Mouse (Mus musculus) myocyte (in vitro differentiated cells): ENCODE results near the gene Usp34. TPM values are rescaled to one million over a fixed set of nuclear protein-coding genes. Genes with fewer than 3 reads are reported as not detected.
A peak's percentile ranks its signal among the peaks of the same experiment; 100 is the strongest.

Source experiments
- H3K27me3 ChIP-seq: one replicate; pipeline ENCODE4 v1.6.1; 2011; ENCODE audit not compliant: control insufficient read depth, insufficient read depth, insufficient read length
- H3K36me3 ChIP-seq: one replicate; pipeline ENCODE4 v1.6.1; 2011; ENCODE audit not compliant: control insufficient read depth, insufficient read depth
- H3K4me2 ChIP-seq: one replicate; pipeline ENCODE4 v1.6.1; 2011; ENCODE audit warnings: low read depth, control low read depth
- H3K4me3 ChIP-seq: one replicate; pipeline ENCODE4 v1.5.1; 2011; ENCODE audit warnings: mild to moderate bottlenecking, control low read depth, moderate library complexity
- H3K79me2 ChIP-seq: one replicate; pipeline ENCODE4 v1.6.1; 2011; ENCODE audit not compliant: control insufficient read depth, insufficient read depth
- H3ac ChIP-seq: one replicate; pipeline ENCODE4 v1.6.1; 2011; ENCODE audit not compliant: control insufficient read depth, insufficient read length
- CEBPB ChIP-seq: IDR thresholded peaks from 2 replicates; pipeline ENCODE4 v1.6.1; 2011; ENCODE audit warnings: mild to moderate bottlenecking, moderate library complexity; ENCODE audit not compliant: poor library complexity, insufficient read depth, severe bottlenecking
- E2F4 ChIP-seq: IDR thresholded peaks from one replicate; pipeline ENCODE4 v1.6.1; 2011; ENCODE audit warnings: mild to moderate bottlenecking, control low read depth, moderate library complexity; ENCODE audit not compliant: insufficient read depth
- MAX ChIP-seq: IDR thresholded peaks from one replicate; pipeline ENCODE4 v1.6.1; 2011; ENCODE audit warnings: low read depth, mild to moderate bottlenecking, control low read depth
- MYOD1 ChIP-seq, 3 experiments: IDR thresholded peaks; one replicate each; pipeline ENCODE4 v1.6.1; 2011; ENCODE audit warnings: control low read depth in 2 of 3, low read depth in 2 of 3, mild to moderate bottlenecking in 2 of 3, moderate library complexity in 1 of 3; ENCODE audit not compliant: insufficient read length in 2 of 3, control insufficient read depth in 1 of 3
- MYOG ChIP-seq, 3 experiments: IDR thresholded peaks; one replicate each; pipeline ENCODE4 v1.6.1; 2011; ENCODE audit warnings: control low read depth in 2 of 3, low read depth in 2 of 3, mild to moderate bottlenecking in 2 of 3; ENCODE audit not compliant: insufficient read length in 2 of 3, control insufficient read depth in 1 of 3, insufficient read depth in 1 of 3
- POLR2A ChIP-seq: IDR thresholded peaks from one replicate; pipeline ENCODE4 v1.6.1; 2011; ENCODE audit warnings: low read depth, mild to moderate bottlenecking, control low read depth, moderate library complexity; ENCODE audit not compliant: insufficient read length
- POLR2AphosphoS2 ChIP-seq: IDR thresholded peaks from one replicate; pipeline ENCODE4 v1.6.1; 2011; ENCODE audit warnings: low read depth, control low read depth; ENCODE audit not compliant: insufficient read length
- REST ChIP-seq: IDR thresholded peaks from one replicate; pipeline ENCODE4 v1.6.1; 2011; ENCODE audit warnings: mild to moderate bottlenecking, control low read depth, moderate library complexity; ENCODE audit not compliant: insufficient read depth, insufficient read length
- SRF ChIP-seq: IDR thresholded peaks from one replicate; pipeline ENCODE4 v1.6.1; 2011; ENCODE audit warnings: low read depth; ENCODE audit not compliant: control insufficient read depth, insufficient read length
- TCF12 ChIP-seq: IDR thresholded peaks from one replicate; pipeline ENCODE4 v1.6.1; 2011; ENCODE audit warnings: mild to moderate bottlenecking, control low read depth; ENCODE audit not compliant: poor library complexity, insufficient read depth, severe bottlenecking
- TCF3 ChIP-seq: IDR thresholded peaks from one replicate; pipeline ENCODE4 v1.6.1; 2011; ENCODE audit warnings: low read depth, control low read depth; ENCODE audit not compliant: insufficient read length
- USF1 ChIP-seq: IDR thresholded peaks from one replicate; pipeline ENCODE4 v1.6.1; 2011; ENCODE audit warnings: low read depth, mild to moderate bottlenecking, control low read depth, moderate library complexity
- polyA plus RNA-seq: library from polyadenylated mRNA; unstranded; fragments of >200 nt; fragmentation: generic; extraction: Trizol; gene quantifications from one replicate; pipeline ENCODE4 v1.2.1, GENCODE M21; 2012; ENCODE audit warnings: missing spikeins

Usp34 gene
- polyA plus RNA-seq, 1 experiment: 7.2 TPM

DNA sequence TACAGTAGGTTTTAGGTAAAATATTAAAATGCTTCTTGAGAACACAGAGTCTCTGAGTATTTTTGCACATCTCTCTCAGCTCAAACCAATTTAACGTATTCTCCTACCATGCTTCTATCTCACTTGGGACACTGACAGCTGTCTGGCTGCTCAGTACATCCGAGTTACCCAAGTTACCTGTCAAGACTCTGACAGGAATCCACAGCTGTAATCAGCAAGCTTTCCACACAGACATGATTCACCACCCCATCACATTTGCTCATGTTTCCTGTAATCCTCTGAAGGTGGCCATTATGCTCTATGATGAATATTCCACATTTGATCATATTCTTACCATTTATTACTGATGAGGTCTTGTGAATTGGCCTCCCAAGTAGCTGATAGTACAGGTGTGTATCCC, 208.6 kb downstream of the Usp34 start:
- peak overlapping the region; percentile 37 for H3K4me2 ChIP-seq
- no peak overlapping the region for H3K4me3 ChIP-seq
- no peaks in the 10 kb centered on the region for H3K79me2 ChIP-seq
- H3ac ChIP-seq: no peak overlapping the region
- H3K36me3 ChIP-seq: no peaks in the 10 kb centered on the region
- TF ChIP-seq REST (no peak), MYOG (IDR thresholded peaks at IDR 0.05; ENCODE audit: control insufficient read depth in 1 of 3, insufficient read depth in 1 of 3, insufficient read length in 2 of 3, low read depth in 2 of 3) (peak in 1 of 3 experiments; percentile 8), MYOD1 (IDR thresholded peaks at IDR 0.05; ENCODE audit: control insufficient read depth in 1 of 3, insufficient read length in 2 of 3, low read depth in 2 of 3) (peak in 2 of 3 experiments; percentile 96), CEBPB (0 out of 2 replicates have a peak, but pooled peaks have one; percentile 22)
- no peaks in the 10 kb centered on the region for H3K27me3 ChIP-seq

DNA sequence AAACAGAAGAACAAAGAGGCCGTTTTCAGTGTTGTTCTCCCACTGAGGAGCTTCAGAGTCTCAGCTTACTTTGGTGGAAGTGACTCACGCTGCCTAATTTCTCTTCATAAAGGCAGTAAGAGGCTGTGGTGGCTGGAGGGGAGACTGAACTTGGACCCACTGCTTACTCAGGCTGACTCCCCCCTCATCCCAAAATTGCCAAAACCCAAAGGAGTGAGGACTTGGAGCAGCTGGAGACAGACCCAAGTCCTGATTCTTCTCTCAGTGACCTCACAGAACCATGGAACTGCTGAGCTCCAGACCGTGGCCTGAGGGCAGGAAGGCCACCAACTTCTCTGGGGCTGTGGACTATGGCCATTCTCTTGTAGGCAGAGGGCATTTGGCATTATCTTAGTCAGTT, 212.3 kb downstream of the Usp34 start:
- Histone ChIP-seq H3K36me3 (no peaks in the 10 kb centered on the region), H3K79me2 (no peaks in the 10 kb centered on the region)

DNA sequence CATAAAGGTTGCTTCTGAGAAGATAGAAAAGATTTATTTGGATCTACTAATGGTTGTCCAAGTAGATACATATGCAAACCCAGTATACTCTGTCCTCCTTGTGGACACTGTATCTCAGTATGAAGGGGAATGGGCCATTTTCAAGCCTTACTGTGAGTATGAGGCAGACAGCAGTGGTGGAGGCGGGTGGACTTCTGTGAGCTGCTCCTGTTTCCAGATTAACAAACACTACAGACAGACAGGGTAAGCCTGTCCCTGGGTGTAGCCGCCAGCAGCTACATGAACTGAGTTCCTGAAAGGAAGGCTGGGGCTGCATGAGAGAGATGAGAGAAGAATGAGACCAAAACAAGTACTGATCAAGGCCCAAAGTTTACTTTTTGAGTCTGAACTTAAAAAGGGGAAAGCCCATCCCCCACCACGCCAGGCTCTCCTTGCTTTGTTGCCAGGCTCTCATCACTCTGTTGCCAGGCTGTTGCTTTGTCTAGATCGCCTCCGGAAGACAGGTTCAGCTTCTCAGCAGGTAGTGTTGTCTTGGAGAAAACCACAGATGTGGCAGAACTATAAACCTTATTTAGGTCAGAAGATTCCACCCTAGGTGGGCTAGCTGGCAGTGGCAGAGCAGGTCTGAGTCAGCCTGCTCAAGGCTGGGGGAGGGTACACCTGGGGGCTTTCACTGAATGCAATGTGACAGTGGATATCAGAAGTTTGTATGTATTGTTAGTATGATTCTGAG, 213.9 kb downstream of the Usp34 start, which contains the start of gene 1700093K21Rik:
TSS of gene 1700093K21Rik (minus strand) at position 683 of the 733 bp plus-strand sequence.
- peak within 1 kb of the TSS; percentile 69 for H3K4me2 ChIP-seq
- no peak within 1 kb of the TSS for H3ac ChIP-seq
- peak within 1 kb of the TSS; percentile 4 for H3K4me3 ChIP-seq
- TF ChIP-seq MYOD1 (IDR thresholded peaks at IDR 0.05; ENCODE audit: control insufficient read depth in 1 of 3, insufficient read length in 2 of 3, low read depth in 2 of 3): no peak
- no peak for TF ChIP-seq POLR2A
- TF ChIP-seq TCF12: no peak
- no peak for TF ChIP-seq SRF
- TF ChIP-seq CEBPB: no peak
- no peak for TF ChIP-seq REST
- TF ChIP-seq MYOG (IDR thresholded peaks at IDR 0.05; ENCODE audit: control insufficient read depth in 1 of 3, insufficient read depth in 1 of 3, insufficient read length in 2 of 3, low read depth in 2 of 3): no peak
- no peak for TF ChIP-seq TCF3
- no peak for TF ChIP-seq USF1
- no peak for TF ChIP-seq POLR2AphosphoS2
- TF ChIP-seq MAX: no peak
- no peak for TF ChIP-seq E2F4
- no peaks in the 10 kb centered on the region for H3K27me3 ChIP-seq
- no peaks in the 10 kb centered on the region for H3K36me3 ChIP-seq
- no peaks in the 10 kb centered on the region for H3K79me2 ChIP-seq

More for the DNA sequence above, 212.3 kb downstream of the Usp34 start:
- Histone ChIP-seq H3ac (no peak overlapping the region), H3K4me2 (peak overlapping the region; percentile 69), H3K27me3 (no peaks in the 10 kb centered on the region), H3K4me3 (peak overlapping the region; percentile 4)
- TF ChIP-seq MYOD1 (IDR thresholded peaks at IDR 0.05; ENCODE audit: control insufficient read depth in 1 of 3, insufficient read length in 2 of 3, low read depth in 2 of 3): peak in 2 of 3 experiments; percentile 9 to 49
- TF ChIP-seq TCF3: no peak

DNA sequence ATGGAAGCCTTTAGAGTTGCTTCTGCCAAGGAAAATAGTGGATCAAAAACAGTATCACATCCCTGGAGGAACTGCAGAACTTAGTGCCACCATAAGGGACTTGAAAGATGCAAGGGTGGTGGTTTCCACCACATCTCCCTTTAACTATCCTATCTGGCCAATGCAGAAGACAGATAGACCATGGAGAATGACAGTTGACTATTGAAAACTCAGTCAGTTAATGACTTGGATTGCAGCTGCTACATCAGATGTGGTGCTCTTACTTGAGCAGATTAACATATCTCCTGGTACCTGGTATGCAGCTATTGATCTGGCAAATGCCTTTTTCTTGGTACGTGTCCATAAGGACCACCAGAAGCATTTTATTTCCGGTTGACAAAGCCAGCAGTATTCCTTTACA, 230.8 kb downstream of the Usp34 start:
- TF ChIP-seq POLR2A (no peak), TCF12 (no peak), MAX (no peak), USF1 (no peak)
- no peaks in the 10 kb centered on the region for H3K36me3 ChIP-seq
- H3K27me3 ChIP-seq: no peaks in the 10 kb centered on the region
- H3ac ChIP-seq: no peak overlapping the region
- H3K79me2 ChIP-seq: no peaks in the 10 kb centered on the region
- no peak overlapping the region for H3K4me3 ChIP-seq
- no peak overlapping the region for H3K4me2 ChIP-seq

Other genes with a start within 250 kb of the Usp34 start
- 20.8 TPM for gene Xpo1, start 50.9 kb upstream of the Usp34 start, polyA plus RNA-seq
- gene Ahsa2, start 191.1 kb downstream of the Usp34 start, polyA plus RNA-seq: 31.1 TPM
- gene 1700093K21Rik, start 214.3 kb downstream of the Usp34 start, polyA plus RNA-seq: 0.22 TPM